In the genomic region with DNA sequence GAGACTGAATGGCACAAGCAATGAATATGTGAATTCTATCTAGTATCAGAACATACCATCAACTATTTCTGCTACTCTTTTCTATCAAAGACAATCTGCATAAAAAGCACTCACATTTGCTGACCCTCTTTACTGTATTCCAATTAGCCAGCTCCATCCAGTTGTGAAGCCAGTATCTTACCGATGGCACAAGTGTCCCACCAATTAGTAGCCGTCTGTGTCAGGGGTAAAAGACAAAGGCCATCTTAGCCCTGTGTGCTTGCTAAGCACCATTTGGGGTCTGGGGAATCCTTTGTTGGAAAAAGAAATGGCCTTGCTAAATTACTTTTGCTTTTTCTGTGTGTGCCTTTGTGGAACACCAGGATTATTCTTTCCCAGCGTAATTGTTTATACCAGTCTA, we compare ENCODE assay signal across 21 mouse cellular contexts.
DNase-seq lines count a peak whose midpoint lies in the region; ATAC-seq and TF ChIP-seq lines count a peak whose summit lies in the region.
"Had no signal": no experiment of that assay in that cellular context is flagged by ENCODE, and none has a peak within 500 bp of the region (broad histone marks: within the 10 kb centered on the region; RNA-seq: fewer than 3 reads in every experiment).

No protein-coding gene starts in this region.

- DNase-seq in forebrain, embryonic 14.5 days (ENCODE audit: low spot score), result peak; percentile 5
- no peak for DNase-seq in neural tube, embryonic 10.5 days (ENCODE audit: extremely low spot score, low spot score)
- no peak for DNase-seq in stomach, postnatal 0 days (ENCODE audit: low spot score)
- DNase-seq in gastrocnemius, postnatal 4 days (ENCODE audit: low spot score in 2 of 2), result no peak
- DNase-seq: adrenal gland, postnatal 25 days; cerebellum, adult 11 months; cerebellum, adult 8-10 months; cerebellum, postnatal 14 days; gastrocnemius, postnatal 10 days; heart, adult 2 months had no signal

- no peak for TF ChIP-seq CTCF in stomach, postnatal 0 days (IDR thresholded peaks at IDR 0.05; ENCODE audit: low read depth)

- peaks cover 3% of the 10 kb centered on the region; the same call in 1 of the 2 replicates for H3K4me1 ChIP-seq in forebrain, embryonic 14.5 days (ENCODE audit: control insufficient read depth, insufficient read depth, low read length)
- peaks cover 6% of the 10 kb centered on the region for H3K4me1 ChIP-seq in forebrain, embryonic 12.5 days
- no peaks in the 10 kb centered on the region for H3K4me1 ChIP-seq in neural tube, embryonic 12.5 days
- H3K4me1 ChIP-seq in limb, embryonic 12.5 days (replicated peaks), result no peaks in the 10 kb centered on the region
- H3K4me1 ChIP-seq in stomach, postnatal 0 days (replicated peaks; ENCODE audit: control insufficient read depth, insufficient read depth), result no peaks in the 10 kb centered on the region
- H3K4me1 ChIP-seq: embryonic facial prominence, embryonic 15.5 days; heart, embryonic 12.5 days; hindbrain, embryonic 10.5 days had no signal

- peak; percentile 23; the same call in 1 of the 2 replicates for ATAC-seq in forebrain, embryonic 14.5 days
- ATAC-seq in forebrain, embryonic 12.5 days (ENCODE audit: low FRiP score), result no peak
- ATAC-seq in neural tube, embryonic 12.5 days (ENCODE audit: low FRiP score, low read depth), result 0 out of 2 replicates have a peak, but pooled peaks have one; percentile 63
- 0 out of 2 replicates have a peak, but pooled peaks have one; percentile 10 for ATAC-seq in limb, embryonic 12.5 days (ENCODE audit: insufficient number of reproducible peaks, insufficient read depth, low FRiP score, low TSS enrichment, low read depth)
- no peak for ATAC-seq in stomach, postnatal 0 days (ENCODE audit: low FRiP score, low TSS enrichment)
- ATAC-seq: activated CD4-positive, CD25-positive, alpha-beta regulatory T cell, adult 4 months; intestine, postnatal 0 days; Patski had no signal

- H3K27ac ChIP-seq in forebrain, embryonic 14.5 days (ENCODE audit: low read depth, low read length), result no peak overlapping the region
- no peak overlapping the region for H3K27ac ChIP-seq in forebrain, embryonic 12.5 days
- no peak overlapping the region for H3K27ac ChIP-seq in neural tube, embryonic 12.5 days
- H3K27ac ChIP-seq in limb, embryonic 12.5 days, result no peak overlapping the region; the same call in 1 of the 2 replicates
- H3K27ac ChIP-seq in stomach, postnatal 0 days (replicated peaks), result no peak overlapping the region
- H3K27ac ChIP-seq: embryonic facial prominence, embryonic 15.5 days; heart, adult 2 months; hindbrain, embryonic 10.5 days had no signal

- no peak overlapping the region for H3K4me3 ChIP-seq in forebrain, embryonic 14.5 days (ENCODE audit: low read depth, low read length)
- no peak overlapping the region for H3K4me3 ChIP-seq in forebrain, embryonic 12.5 days (replicated peaks)
- no peak overlapping the region for H3K4me3 ChIP-seq in neural tube, embryonic 12.5 days
- H3K4me3 ChIP-seq in limb, embryonic 12.5 days (replicated peaks), result no peak overlapping the region
- no peak overlapping the region for H3K4me3 ChIP-seq in stomach, postnatal 0 days (ENCODE audit: low read depth, low read length)
- H3K4me3 ChIP-seq: embryonic facial prominence, embryonic 15.5 days; erythroblast, embryonic 14.5 days; heart, adult 2 months; heart, embryonic 12.5 days; hindbrain, embryonic 10.5 days had no signal

- no peak overlapping the region for H3K4me2 ChIP-seq in forebrain, embryonic 14.5 days (ENCODE audit: low read length)
- no peak overlapping the region for H3K4me2 ChIP-seq in forebrain, embryonic 12.5 days
- H3K4me2 ChIP-seq in neural tube, embryonic 12.5 days (replicated peaks), result no peak overlapping the region
- H3K4me2 ChIP-seq in limb, embryonic 12.5 days, result no peak overlapping the region
- 0 out of 2 replicates have a peak overlapping the region, but pooled peaks have one; percentile 9 for H3K4me2 ChIP-seq in stomach, postnatal 0 days (replicated peaks; ENCODE audit: low read depth)
- H3K4me2 ChIP-seq: embryonic facial prominence, embryonic 15.5 days; heart, embryonic 12.5 days had no signal

- H3K9ac ChIP-seq in forebrain, embryonic 14.5 days (ENCODE audit: low read length), result no peak overlapping the region
- no peak overlapping the region for H3K9ac ChIP-seq in forebrain, embryonic 12.5 days
- no peak overlapping the region for H3K9ac ChIP-seq in neural tube, embryonic 12.5 days
- H3K9ac ChIP-seq in limb, embryonic 12.5 days (replicated peaks), result no peak overlapping the region
- H3K9ac ChIP-seq in stomach, postnatal 0 days (ENCODE audit: low read length), result no peak overlapping the region
- H3K9ac ChIP-seq: embryonic facial prominence, embryonic 15.5 days; heart, embryonic 12.5 days had no signal

- 6% methylated on average over 3 of the region's 3 CpGs for WGBS in forebrain, embryonic 14.5 days
- WGBS in forebrain, embryonic 12.5 days, result 16% methylated on average over 3 of the region's 3 CpGs
- WGBS in neural tube, embryonic 12.5 days, result 30% methylated on average over 3 of the region's 3 CpGs
- WGBS in limb, embryonic 12.5 days, result 64% methylated on average over 3 of the region's 3 CpGs
- 45% methylated on average over 3 of the region's 3 CpGs for WGBS in stomach, postnatal 0 days

- no peaks in the 10 kb centered on the region for H3K9me3 ChIP-seq in forebrain, embryonic 14.5 days (replicated peaks; ENCODE audit: control insufficient read depth, low read length)
- no peaks in the 10 kb centered on the region for H3K9me3 ChIP-seq in forebrain, embryonic 12.5 days
- H3K9me3 ChIP-seq in neural tube, embryonic 12.5 days, result no peaks in the 10 kb centered on the region
- no peaks in the 10 kb centered on the region for H3K9me3 ChIP-seq in limb, embryonic 12.5 days
- H3K9me3 ChIP-seq in stomach, postnatal 0 days (ENCODE audit: control insufficient read depth, low read length), result no peaks in the 10 kb centered on the region
- H3K9me3 ChIP-seq: embryonic facial prominence, embryonic 15.5 days; heart, embryonic 12.5 days; hindbrain, embryonic 10.5 days had no signal

- H3K36me3 ChIP-seq in forebrain, embryonic 14.5 days (ENCODE audit: control insufficient read depth, insufficient read depth, low read length), result no peaks in the 10 kb centered on the region
- no peaks in the 10 kb centered on the region for H3K36me3 ChIP-seq in forebrain, embryonic 12.5 days (replicated peaks)
- H3K36me3 ChIP-seq in neural tube, embryonic 12.5 days, result no peaks in the 10 kb centered on the region
- no peaks in the 10 kb centered on the region for H3K36me3 ChIP-seq in limb, embryonic 12.5 days
- H3K36me3 ChIP-seq in stomach, postnatal 0 days (ENCODE audit: control insufficient read depth, insufficient read depth, low read length), result no peaks in the 10 kb centered on the region
- H3K36me3 ChIP-seq: embryonic facial prominence, embryonic 15.5 days; heart, embryonic 12.5 days; hindbrain, embryonic 10.5 days had no signal

- TF ChIP-seq EP300 in stomach, postnatal 0 days (optimal IDR thresholded peaks at IDR 0.05), result no peak

- H3K27me3 ChIP-seq in forebrain, embryonic 14.5 days (replicated peaks; ENCODE audit: control insufficient read depth, insufficient read depth, low read length), result no peaks in the 10 kb centered on the region
- H3K27me3 ChIP-seq in forebrain, embryonic 12.5 days, result no peaks in the 10 kb centered on the region
- no peaks in the 10 kb centered on the region for H3K27me3 ChIP-seq in neural tube, embryonic 12.5 days (replicated peaks)
- H3K27me3 ChIP-seq in limb, embryonic 12.5 days, result no peaks in the 10 kb centered on the region
- H3K27me3 ChIP-seq in stomach, postnatal 0 days (ENCODE audit: control insufficient read depth, insufficient read depth, low read length), result no peaks in the 10 kb centered on the region
- H3K27me3 ChIP-seq: CH12.LX; embryonic facial prominence, embryonic 15.5 days; heart, embryonic 12.5 days; Patski had no signal

Comparison
In these comparisons a context has a peak if more than half of its experiments do, and no peak if none do; other contexts are left out.
1. ATAC-seq: peak in forebrain, embryonic 14.5 days (single experiment), neural tube, embryonic 12.5 days (single experiment) and limb, embryonic 12.5 days (single experiment); none in forebrain, embryonic 12.5 days (single experiment) and stomach, postnatal 0 days (single experiment).